Mouse (Mus musculus) naive thymus-derived CD4-positive, alpha-beta T cell, adult 2 months (primary cell): ENCODE results near the gene Ffar2.

Experiments used
- DNase-seq: peaks from one replicate; pipeline ENCODE4 v3.0.0-alpha.2; 2011; ENCODE audit warnings: low read depth

Ffar2 gene

GRCm38 (mm10) chr7:30821532-30821931, 2.0 kb downstream of the Ffar2 start:
- DNase-seq, result no peak

- DNase-seq, result peak; percentile 36
Observed at GRCm38 (mm10) chr7:30820854-30821445, 2.6 kb downstream of the Ffar2 start.

GRCm38 (mm10) chr7:30820131-30820530, 3.4 kb downstream of the Ffar2 start:
- DNase-seq, result no peak

- DNase-seq, result no peak
Observed at GRCm38 (mm10) chr7:30812291-30812807, 11.2 kb downstream of the Ffar2 start.

- DNase-seq, result peak; percentile 23
Observed at GRCm38 (mm10) chr7:30811757-30812290, 11.8 kb downstream of the Ffar2 start.

- DNase-seq, result peak; percentile 35
Observed at GRCm38 (mm10) chr7:30810319-30810718, 13.3 kb downstream of the Ffar2 start.

- peak; percentile 67 for DNase-seq
Observed at GRCm38 (mm10) chr7:30805924-30806323, 17.7 kb downstream of the Ffar2 start.

GRCm38 (mm10) chr7:30804026-30804715, 19.4 kb downstream of the Ffar2 start:
- DNase-seq, result no peak

- DNase-seq, result no peak
Observed at GRCm38 (mm10) chr7:30803256-30803655, 20.3 kb downstream of the Ffar2 start.

GRCm38 (mm10) chr7:30800653-30801052, 22.9 kb downstream of the Ffar2 start:
- DNase-seq, result no peak

- DNase-seq, result no peak
Observed at GRCm38 (mm10) chr7:30796790-30797189, 26.8 kb downstream of the Ffar2 start.

GRCm38 (mm10) chr7:30794921-30795320, 28.7 kb downstream of the Ffar2 start:
- no peak for DNase-seq

GRCm38 (mm10) chr7:30791921-30792320, 31.7 kb downstream of the Ffar2 start:
- DNase-seq, result no peak

GRCm38 (mm10) chr7:30790141-30790540, 33.4 kb downstream of the Ffar2 start:
- DNase-seq, result no peak

GRCm38 (mm10) chr7:30787377-30788022, 36.1 kb downstream of the Ffar2 start, which contains the start of gene Krtdap:
Gene Krtdap, plus strand, starts transcription at chr7:30787896.
- no peak for DNase-seq

GRCm38 (mm10) chr7:30785721-30786546, 37.6 kb downstream of the Ffar2 start:
- DNase-seq, result no peak

- no peak for DNase-seq
Observed at GRCm38 (mm10) chr7:30785154-30785553, 38.4 kb downstream of the Ffar2 start.

- no peak for DNase-seq
Observed at GRCm38 (mm10) chr7:30782658-30783057, 40.9 kb downstream of the Ffar2 start.

- DNase-seq, result peak; percentile 56
Observed at GRCm38 (mm10) chr7:30781792-30782191, 41.8 kb downstream of the Ffar2 start.

GRCm38 (mm10) chr7:30777911-30778310, 45.7 kb downstream of the Ffar2 start:
- DNase-seq, result no peak

- DNase-seq, result no peak
Observed at GRCm38 (mm10) chr7:30777081-30777579, 46.4 kb downstream of the Ffar2 start.

GRCm38 (mm10) chr7:30776104-30776503, 47.5 kb downstream of the Ffar2 start:
- no peak for DNase-seq
